Mouse (Mus musculus): ENCODE results near the gene Cdkn2c.
A peak's percentile ranks its signal among the peaks of the same experiment; 100 is the strongest.
"Not testable (repeated sequence)": the region's sequence is repeated elsewhere in the genome, so short reads cannot be mapped to it uniquely, and the experiment has no call there.

Gene Cdkn2c

GRCm38 (mm10) chr4:109666461-109667269 lies at the start of gene Cdkn2c:
Cdkn2c (minus strand) TSS chr4:109667189.
- peak; percentile 93 for DNase-seq

- DNase-seq = no peak
Observed at GRCm38 (mm10) chr4:109705349-109705748, 38.4 kb upstream of the Cdkn2c start.

- peak; percentile 62 for DNase-seq
Observed at GRCm38 (mm10) chr4:109703568-109703967, 36.6 kb upstream of the Cdkn2c start.

- DNase-seq = not testable (repeated sequence)
Observed at GRCm38 (mm10) chr4:109700727-109701126, 33.7 kb upstream of the Cdkn2c start.

- no peak for DNase-seq
Observed at GRCm38 (mm10) chr4:109692674-109693073, 25.7 kb upstream of the Cdkn2c start.

GRCm38 (mm10) chr4:109683561-109683960 lies 16.6 kb upstream of the Cdkn2c start:
- peak; percentile 46 for DNase-seq

GRCm38 (mm10) chr4:109677221-109677620 lies 10.2 kb upstream of the Cdkn2c start:
- DNase-seq = no peak

- DNase-seq = peak; percentile 99
Observed at GRCm38 (mm10) chr4:109676218-109677215, 9.5 kb upstream of the Cdkn2c start, which contains the start of gene Faf1. Faf1 (plus strand) TSS chr4:109676588.

- no peak for DNase-seq
Observed at GRCm38 (mm10) chr4:109674097-109674496, 7.1 kb upstream of the Cdkn2c start.

- DNase-seq = no peak
Observed at GRCm38 (mm10) chr4:109671941-109672340, 5.0 kb upstream of the Cdkn2c start.

- DNase-seq = peak; percentile 45
Observed at GRCm38 (mm10) chr4:109670213-109670612, 3.2 kb upstream of the Cdkn2c start.

GRCm38 (mm10) chr4:109667518-109667917 lies 529 bp upstream of the Cdkn2c start:
- no peak for DNase-seq

- no peak for DNase-seq
Observed at GRCm38 (mm10) chr4:109665982-109666460, 968 bp downstream of the Cdkn2c start.

GRCm38 (mm10) chr4:109665101-109665981 lies 1.6 kb downstream of the Cdkn2c start:
- peak; percentile 73 for DNase-seq

- no peak for DNase-seq
Observed at GRCm38 (mm10) chr4:109664091-109664490, 2.9 kb downstream of the Cdkn2c start.

- no peak for DNase-seq
Observed at GRCm38 (mm10) chr4:109662271-109662670, 4.7 kb downstream of the Cdkn2c start.

GRCm38 (mm10) chr4:109661183-109661582 lies 5.8 kb downstream of the Cdkn2c start:
- DNase-seq = no peak

- no peak for DNase-seq
Observed at GRCm38 (mm10) chr4:109660568-109660967, 6.4 kb downstream of the Cdkn2c start.

- DNase-seq = no peak
Observed at GRCm38 (mm10) chr4:109659571-109659970, 7.4 kb downstream of the Cdkn2c start.

GRCm38 (mm10) chr4:109658826-109659225 lies 8.2 kb downstream of the Cdkn2c start:
- DNase-seq = no peak

GRCm38 (mm10) chr4:109657851-109658500 lies 9.0 kb downstream of the Cdkn2c start:
- peak; percentile 38 for DNase-seq
